Mouse (Mus musculus) neutrophil, adult 5-6 weeks (primary cell): ENCODE results near the gene Adamts12. TPM values are rescaled to one million over a fixed set of nuclear protein-coding genes. Genes with fewer than 3 reads are reported as not detected.

ENCODE experiments used
- ATAC-seq: fragments of 151-379, 151-347 bp; 2 replicates; pipeline ENCODE4 v1.8.0; 2017; ENCODE audit warnings: mild to moderate bottlenecking, moderate TSS enrichment; ENCODE audit not compliant: insufficient number of reproducible peaks, poor library complexity, low FRiP score, severe bottlenecking; ENCODE audit errors: extremely low read depth
- total RNA-seq: library from RNA; stranded (forward); fragments of 200-1000 nt; gene quantifications from 2 replicates; pipeline ENCODE4 v1.2.3, GENCODE M21; 2017

Gene Adamts12
- total RNA-seq, 1 experiment from 2014 or later = not detected

DNA sequence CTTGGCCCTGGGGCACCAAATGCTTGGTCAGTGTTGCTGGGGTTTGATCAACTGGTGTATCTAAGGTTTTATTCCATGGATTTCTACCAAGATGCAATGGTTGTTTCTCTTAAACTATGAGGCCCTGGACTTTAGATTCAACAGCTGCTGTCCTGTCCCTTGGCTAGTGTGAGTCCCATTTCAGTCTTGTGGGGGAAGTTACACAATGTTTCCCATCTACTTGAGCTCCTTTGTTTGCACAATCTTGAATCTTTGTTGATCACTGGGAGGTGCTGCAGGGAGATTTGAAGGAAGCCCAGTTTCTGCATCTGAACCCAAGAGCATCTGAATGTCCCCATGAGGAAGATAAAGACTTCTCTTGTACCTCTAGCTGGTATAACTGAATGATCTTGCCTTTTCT, 60.8 kb downstream of the Adamts12 start:
- no peak for ATAC-seq

DNA sequence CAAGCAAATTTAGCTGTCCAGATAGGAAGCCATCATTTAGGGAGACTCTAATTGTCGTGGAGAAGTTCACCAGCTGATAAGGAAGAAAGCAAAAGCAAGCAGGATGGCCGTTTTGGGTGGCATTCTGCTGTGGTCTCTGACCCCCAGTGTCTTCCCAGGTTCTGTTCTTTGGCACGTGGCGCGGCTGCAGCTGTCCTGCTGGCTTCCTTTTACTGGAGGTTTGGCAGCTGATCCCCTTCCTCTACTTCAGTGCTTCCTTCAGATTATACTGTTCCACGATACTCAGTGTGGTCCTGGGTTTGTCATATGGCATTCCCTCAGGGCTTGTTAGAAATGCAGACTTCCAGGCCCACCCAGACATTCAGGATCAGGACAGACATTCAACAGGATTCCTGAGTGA, 63.9 kb downstream of the Adamts12 start:
- no peak for ATAC-seq

DNA sequence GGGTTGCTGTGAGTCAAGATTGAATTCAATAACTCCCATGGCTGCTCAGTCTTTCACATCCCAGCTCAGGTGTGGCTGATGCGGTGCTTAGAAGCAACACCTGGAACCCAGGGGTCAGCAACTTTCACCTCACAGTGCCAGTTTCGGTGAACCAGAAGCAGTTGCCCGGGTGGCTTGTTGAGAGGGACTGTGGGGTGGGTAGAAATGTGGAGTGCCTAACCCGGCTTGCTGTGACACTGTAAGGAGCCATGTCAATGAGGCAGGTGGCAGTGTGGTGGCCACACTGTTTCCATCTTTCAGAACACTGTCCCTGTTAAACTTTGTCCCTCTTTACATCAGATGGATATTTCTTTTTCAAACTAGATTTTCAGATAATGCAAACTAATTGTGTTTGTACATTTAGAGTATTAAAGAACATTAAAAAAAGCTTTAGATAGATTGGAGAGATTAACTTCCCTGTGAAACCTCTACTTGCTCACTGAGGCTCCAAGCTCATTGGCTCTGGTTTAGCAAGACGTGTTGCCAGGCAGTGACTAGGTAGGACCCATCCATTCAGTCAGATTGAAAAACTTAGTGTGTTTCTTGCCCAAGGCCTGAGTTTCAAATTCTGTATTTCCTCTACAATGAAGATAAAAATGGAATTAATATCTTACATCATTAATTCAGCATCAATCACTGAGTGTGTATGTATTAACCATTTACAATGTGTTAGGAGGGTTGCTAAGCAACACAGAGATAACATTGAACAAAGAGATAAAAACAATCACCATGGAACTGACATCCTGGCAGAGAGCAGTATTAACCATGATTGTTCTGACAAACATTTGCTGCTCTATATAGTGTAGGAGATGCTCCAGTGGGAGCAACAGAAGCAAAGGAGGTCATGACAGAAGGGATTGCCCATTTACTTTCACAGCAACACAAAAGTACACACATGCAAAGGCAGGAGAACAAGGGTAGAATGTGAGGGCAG, 68.3 kb downstream of the Adamts12 start:
- no peak for ATAC-seq

DNA sequence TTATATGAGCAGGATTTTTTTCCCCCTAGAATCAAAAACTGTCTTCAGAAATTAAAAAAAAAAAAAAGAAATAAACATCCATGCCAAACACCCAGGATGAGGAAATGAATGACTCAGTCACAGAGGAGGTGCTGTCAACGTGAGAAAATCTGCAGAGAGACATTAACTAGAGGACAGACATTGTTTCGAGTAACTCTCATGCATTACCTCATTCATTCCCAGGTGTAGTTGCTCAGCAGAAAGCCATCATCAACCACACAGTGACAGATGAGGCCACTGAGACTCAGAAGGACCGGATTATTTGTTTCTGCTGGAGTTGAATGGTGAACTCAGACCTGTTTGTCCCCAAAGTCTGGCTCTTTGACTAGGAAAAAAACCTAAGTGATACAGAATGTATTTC, 81.0 kb downstream of the Adamts12 start:
- no peak for ATAC-seq

DNA sequence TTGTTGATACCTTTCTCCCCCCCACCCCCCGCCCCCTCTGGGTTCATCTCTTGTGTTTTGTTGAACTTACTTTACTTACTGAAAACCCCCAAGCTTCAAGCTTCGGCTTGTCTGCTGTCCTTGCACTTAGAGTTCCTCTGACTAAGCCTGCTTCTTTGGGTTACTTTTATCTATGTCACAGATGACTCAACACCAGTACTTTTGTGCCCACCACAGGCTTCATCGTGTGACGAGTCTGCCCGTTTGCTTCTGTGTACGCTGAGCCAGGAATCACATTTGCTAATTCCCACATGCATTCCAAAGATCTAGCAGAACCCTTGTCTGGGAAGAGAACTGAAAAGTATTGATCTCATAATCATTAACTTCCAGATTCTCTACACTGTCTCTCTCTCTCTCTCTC, 94.8 kb downstream of the Adamts12 start:
- ATAC-seq = no peak

DNA sequence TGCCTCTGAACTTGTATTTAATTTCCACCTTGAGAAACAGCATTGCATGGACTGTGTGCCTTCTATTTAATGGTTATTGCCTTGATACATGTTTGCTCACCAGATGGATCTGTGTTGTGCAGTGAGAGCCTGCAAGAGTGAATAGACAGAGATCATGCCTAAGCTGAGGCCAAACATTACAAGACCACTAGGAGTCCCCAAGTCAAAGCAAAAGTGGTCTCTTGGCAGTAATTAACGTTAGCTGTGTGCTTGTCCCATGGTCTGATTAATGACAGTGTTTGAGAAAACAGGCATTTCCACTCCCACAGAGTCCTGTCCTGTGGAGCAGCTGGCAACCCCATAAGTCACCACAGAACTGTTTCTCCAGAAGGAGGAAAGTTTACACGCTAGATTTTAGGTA, 96.2 kb downstream of the Adamts12 start:
- ATAC-seq = no peak

DNA sequence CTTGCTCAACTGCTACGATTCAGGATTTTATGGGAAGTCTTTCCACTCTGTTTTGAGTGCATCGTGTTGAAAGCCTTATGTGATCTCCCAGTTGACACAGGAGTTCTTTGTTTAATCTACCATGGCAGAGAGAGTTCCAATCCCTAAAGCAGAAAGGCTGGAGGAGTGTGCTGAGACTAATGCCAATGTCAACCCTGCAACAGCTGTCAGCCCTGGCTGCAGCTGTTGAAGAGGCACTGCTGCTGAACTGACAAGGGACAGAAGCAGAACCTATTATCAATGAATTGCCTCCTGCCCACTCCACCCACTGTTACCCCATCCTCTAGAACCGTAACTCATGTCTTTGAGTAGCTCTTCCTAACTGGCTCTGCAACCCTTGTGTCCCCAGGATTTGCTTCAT, 101.3 kb downstream of the Adamts12 start:
- no peak for ATAC-seq

DNA sequence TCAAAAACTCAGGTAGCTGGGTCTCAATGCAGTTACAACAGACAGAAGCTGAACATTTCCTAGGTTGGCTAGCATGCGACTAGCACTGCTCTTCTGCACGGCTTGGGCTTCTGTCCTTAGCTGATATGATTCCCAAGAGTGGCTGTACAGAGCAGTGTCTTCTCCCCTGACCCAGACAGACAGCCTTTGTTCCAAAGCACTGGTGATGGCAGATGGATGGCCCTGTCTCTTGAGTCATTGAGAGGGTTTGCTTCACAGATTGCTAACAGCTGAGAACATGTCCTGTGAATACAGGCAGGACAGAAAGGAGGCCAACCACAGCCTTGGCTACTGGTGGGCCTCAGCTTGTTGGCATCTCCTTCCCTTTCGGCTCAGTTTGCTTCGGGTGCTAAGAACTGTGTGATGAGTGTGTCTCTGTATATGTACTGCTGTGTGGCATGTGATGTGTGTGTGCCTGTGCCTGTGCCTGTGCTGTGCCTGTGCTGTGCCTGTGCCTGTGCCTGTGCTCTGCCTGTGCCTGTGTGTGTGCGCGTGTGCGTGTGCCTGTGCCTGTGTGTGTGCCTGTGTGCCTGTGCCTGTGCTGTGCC, 109.4 kb downstream of the Adamts12 start:
- ATAC-seq = no peak

DNA sequence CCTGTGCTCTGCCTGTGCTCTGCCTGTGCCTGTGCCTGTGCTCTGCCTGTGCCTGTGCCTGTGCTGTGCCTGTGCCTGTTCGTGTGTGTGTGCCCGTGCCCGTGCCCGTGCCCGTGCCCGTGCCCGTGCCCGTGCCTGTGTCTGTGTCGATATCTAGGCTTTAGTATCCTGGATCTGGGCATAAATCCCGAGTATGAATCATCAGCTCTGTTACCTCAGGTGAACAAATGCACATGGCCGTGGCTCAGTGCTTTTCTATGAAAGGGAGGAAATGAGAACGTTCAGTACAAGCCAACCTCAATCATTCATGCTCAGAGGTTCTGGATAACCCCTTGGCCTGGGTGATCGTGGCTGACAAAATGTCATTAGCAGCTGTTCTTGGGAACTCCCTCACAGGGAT, 110.3 kb downstream of the Adamts12 start:
- no peak for ATAC-seq

DNA sequence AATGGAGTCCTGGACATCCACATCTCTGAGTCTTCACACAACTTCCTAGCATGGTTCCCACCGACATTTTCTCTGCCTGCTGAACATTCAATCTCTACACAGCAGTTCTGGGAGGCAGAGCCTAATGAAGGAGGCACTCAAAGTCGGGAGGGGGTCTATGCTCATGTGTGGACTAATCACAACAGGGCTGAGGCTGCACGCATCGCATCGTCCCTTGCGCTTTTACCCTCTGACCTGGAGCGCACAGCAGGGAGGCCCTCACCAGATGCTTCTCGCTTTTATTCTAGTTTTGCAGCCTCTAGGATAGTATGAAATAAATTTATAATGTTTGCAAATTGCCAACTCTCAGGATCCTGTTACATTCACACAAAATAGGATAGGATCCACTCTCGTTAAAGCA, 112.9 kb downstream of the Adamts12 start:
- no peak for ATAC-seq

DNA sequence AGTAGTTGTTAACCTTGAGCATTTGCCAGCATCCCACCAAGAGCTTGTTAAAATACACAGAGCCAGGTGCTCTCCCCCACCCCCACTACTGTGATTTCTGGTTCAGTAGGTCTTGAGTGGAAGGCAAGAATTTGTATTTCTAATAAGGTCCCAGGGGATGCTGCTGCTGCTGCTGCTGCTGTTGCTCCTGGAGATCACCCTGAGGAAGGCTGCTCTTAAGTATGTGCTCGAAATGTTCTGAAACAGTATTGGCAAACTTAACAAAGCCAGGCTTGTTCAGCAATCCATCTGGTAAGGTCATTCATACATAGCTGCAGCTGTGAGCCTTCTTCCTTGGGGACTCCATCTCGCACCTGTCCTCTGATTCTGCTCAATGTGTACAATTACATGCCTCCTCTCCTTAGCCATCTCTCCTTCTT, 115.2 kb downstream of the Adamts12 start:
- no peak for ATAC-seq

DNA sequence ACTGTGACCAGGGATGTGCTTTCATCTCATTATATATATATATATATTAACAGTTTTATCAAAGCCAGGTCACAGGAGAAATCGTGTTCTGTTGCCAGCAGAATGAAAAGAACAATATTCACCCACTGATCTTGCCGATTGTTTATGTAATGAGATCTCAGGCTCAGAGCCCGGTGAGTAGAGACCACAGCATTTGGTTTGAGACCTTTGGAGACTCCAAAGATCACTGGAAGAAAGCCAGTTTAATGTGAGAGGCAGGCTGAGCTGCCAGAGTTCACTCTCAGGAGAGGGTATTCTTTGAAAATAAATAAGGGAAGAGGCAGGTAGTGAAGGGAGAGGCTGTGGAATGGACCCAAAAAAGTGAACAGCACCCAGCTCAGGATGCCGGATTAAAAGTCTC, 122.1 kb downstream of the Adamts12 start:
- ATAC-seq = no peak

DNA sequence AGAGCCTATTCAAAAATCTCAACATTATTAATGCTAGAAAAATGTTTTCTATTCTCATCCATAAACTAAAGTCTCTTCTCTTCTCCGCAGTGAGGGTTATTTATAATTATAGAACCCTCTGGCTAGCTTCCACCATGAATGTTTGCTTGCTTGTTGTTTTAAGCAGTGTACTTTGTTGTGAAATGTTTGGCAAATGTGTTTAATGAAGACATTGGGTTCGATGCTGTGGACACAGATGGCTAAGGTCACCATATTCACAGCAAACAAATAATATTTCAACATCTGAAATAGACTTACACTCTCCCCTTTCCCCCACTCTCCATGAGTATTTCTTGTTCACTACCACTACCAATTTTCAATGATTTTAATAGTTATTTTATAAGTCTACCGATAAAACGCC, 125.9 kb downstream of the Adamts12 start:
- ATAC-seq = no peak

DNA sequence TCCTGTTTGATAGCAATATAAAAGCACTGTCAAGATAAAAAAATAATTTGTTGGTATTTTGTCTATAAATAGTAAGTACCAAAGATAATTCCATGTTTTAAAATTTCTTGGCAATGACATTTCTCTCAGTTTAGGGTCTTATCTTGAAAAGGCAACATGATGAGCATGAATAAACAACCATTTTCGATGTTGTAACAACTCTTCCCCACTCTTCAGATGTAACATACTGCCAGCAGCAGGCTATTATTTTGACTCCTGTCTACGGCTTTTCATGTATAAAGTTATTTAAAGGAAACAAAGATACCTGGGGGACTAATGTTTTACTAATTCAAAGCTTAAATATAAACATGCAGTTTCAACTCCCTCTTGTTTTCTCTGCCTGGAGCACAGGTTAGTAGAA, 128.2 kb downstream of the Adamts12 start:
- no peak for ATAC-seq

DNA sequence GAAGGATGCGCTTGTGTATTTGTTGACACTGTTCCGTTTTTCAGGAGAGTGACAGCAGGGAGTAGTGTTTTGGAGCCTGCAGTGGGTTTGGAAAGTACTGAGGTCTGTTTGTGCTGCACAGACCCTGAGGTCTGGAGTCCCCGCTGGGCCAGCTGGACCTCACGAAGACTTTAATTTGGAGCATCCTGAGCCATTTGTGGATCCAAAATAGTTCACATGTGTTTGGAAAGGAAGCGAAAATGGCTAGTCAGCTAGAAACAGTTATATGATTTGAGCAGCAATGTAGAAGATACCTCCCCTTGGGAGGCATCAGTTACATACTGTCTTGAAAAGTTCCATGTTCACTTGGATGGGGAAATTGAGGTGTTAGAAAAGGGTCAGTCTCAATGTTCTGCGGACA, 132.5 kb downstream of the Adamts12 start:
- no peak for ATAC-seq

DNA sequence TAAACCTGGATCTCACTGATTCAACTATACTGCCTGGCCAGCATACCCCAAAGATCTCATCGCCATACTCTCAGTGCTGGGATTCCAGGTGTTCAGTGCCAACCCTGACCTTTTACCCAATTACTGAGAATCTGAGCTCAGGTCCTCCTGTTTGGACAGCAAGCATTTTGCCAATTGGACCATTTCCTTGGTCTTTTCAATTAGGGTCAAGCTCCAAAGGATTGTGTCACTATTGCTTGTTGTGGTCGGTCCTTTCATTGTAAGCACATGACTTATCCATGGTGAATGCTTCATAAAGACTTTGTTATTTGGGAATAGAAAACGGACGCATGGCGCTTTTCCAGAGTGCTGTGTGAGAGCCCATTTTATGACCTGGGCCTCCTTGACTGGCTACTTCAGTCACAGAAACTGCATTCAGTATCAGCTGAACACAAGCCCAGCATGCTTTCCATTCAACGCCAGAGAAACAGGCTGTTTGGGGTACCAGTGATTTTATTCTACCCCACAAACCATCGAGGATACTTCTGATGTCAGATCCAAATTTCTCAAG, 133.7 kb downstream of the Adamts12 start:
- no peak for ATAC-seq

DNA sequence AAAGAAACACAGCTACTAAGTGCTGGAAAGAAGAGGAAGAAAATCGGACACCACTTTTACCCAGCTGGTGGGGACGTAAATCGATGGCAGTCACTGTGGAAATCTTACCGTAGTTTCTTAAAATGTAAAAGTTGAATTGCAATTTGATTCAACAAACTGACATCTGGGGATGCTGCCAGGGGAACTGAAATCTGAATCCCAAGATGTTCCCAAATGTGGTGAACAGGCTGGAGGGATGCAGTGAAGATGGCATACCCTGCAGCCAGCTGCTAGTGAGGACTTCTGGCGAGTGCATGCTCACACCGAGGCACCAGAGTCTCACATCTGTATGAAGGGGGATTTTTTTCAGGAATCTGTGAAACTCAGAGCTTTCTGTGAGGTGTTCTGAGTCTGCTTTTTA, 138.5 kb downstream of the Adamts12 start:
- no peak for ATAC-seq

DNA sequence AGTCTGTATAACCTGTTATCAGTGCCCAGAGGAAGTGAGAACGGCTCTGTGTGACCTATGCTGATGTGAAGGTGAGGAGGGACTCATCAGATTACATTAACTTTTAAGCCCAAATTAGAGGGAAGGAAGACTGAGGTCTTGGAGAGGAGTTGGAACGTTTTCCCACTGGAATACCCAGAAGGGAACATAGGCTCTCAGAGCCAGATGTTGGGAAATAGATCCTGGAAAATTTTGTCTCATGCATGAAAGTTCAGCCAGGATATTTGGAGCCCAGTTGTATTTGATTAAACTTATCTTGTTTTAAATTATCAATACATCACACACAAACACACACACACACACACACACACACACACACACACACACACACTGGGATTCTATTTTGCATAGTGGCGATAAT, 140.3 kb downstream of the Adamts12 start:
- ATAC-seq = no peak

DNA sequence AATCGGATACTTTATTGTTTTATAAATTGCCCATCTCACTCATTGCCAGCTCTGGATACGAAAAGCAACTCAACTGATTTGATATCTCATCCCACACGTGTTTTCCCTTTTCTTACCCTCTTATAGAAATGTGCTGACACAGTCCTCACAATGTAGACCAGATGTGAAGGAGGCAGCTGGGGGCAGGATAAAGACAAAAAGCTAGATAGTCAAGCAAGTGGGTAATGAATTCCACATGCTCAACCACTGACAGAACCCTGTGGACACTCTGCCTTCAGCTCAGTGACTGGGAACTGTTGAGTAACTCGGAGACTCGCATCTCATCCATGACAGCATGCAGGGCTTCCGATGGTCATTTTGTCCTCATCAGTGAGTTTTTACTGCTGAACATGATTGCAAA, 146.4 kb downstream of the Adamts12 start:
- ATAC-seq = no peak

DNA sequence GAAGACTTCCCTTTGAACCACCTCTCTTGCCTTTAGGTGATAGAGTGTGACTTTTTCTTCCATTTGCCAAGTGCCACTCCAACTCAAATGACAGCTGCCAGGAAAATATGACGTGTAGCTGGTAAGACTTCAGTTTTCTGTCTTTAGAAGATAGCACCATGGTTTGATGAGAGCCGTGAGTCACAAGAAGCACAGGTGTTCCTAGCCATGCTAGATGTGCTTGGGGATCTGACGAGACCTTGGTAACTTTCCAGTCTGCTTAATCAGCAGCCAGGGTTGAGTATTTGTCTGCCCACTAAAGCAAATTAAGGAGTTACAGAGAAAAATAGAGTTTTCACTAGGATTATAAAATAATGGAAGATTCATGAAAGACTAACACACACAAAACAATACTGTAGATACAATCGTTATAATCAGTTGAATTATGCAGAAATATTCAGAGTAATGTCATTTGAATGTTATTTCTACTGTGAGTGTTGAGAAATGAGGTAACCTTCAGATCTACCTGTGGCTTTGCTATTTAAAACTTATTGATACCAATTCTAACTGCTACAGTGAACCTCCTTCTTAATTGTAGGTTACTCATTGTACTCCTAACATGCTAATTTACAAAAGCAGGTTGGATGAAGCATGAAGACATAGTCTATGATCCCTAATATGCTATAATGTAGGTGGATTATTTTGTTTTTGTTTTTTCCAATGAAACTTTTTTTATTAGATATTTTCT, 169.5 kb downstream of the Adamts12 start:
- no peak for ATAC-seq
